Mouse (Mus musculus): ENCODE results near the gene Gipr. TPM values are rescaled to one million over a fixed set of nuclear protein-coding genes. Genes with fewer than 3 reads are reported as not detected.

Gene Gipr
- total RNA-seq, 2 experiments from 2014 or later = 1.8 to 1.9 TPM

- no peak for DNase-seq (ENCODE audit: extremely low spot score in 1 of 2, low spot score in 2 of 2)
- intact Hi-C loops (cut with DNase I) = no loop called here
- H3K27ac ChIP-seq = no peak overlapping the region
- no peak overlapping the region for H3K4me3 ChIP-seq
- no peak for TF ChIP-seq CTCF (IDR thresholded peaks at IDR 0.05)
Measured at GRCm38 (mm10) chr7:19146793-19147192, 19.1 kb downstream of the Gipr start.

- no peak overlapping the region for H3K4me3 ChIP-seq
- DNase-seq (ENCODE audit: extremely low spot score in 1 of 2, low spot score in 2 of 2) = peak in 1 of 2 experiments; percentile 65
- TF ChIP-seq CTCF (IDR thresholded peaks at IDR 0.05) = peak; percentile 57
- intact Hi-C loops (cut with DNase I) = no loop called here
- H3K27ac ChIP-seq = peak overlapping the region; percentile 61; the same call in 1 of the 2 replicates
Measured at GRCm38 (mm10) chr7:19137380-19137779, 28.5 kb downstream of the Gipr start.

- TF ChIP-seq CTCF (IDR thresholded peaks at IDR 0.05) = no peak
- intact Hi-C loops (cut with DNase I) = no loop called here
- Histone ChIP-seq H3K4me3 (no peak overlapping the region), H3K27ac (peak overlapping the region; percentile 61)
- peak in 1 of 2 experiments; percentile 49 for DNase-seq (ENCODE audit: extremely low spot score in 1 of 2, low spot score in 2 of 2)
Measured at GRCm38 (mm10) chr7:19136673-19137334, 29.1 kb downstream of the Gipr start.

- Histone ChIP-seq H3K27ac (peak overlapping the region; percentile 61), H3K4me3 (no peak overlapping the region)
- DNase-seq (ENCODE audit: extremely low spot score in 1 of 2, low spot score in 2 of 2) = no peak
- intact Hi-C loops (cut with DNase I) = no loop called here
- TF ChIP-seq CTCF (IDR thresholded peaks at IDR 0.05) = no peak
Measured at GRCm38 (mm10) chr7:19136168-19136567, 29.8 kb downstream of the Gipr start.

- TF ChIP-seq CTCF (IDR thresholded peaks at IDR 0.05) = peak; percentile 90
- intact Hi-C loops (cut with DNase I) = no loop called here
- Histone ChIP-seq H3K27ac (peak overlapping the region; percentile 95), H3K4me3 (peak overlapping the region; percentile 45)
- DNase-seq (ENCODE audit: extremely low spot score in 1 of 2, low spot score in 2 of 2) = peak; percentile 94 to 96
Measured at GRCm38 (mm10) chr7:19131324-19131848, 34.5 kb downstream of the Gipr start.

GRCm38 (mm10) chr7:19130657-19131056 lies 35.3 kb downstream of the Gipr start:
- Histone ChIP-seq H3K4me3 (peak overlapping the region; percentile 45), H3K27ac (peak overlapping the region; percentile 95)
- TF ChIP-seq CTCF (IDR thresholded peaks at IDR 0.05) = peak; percentile 35
- DNase-seq (ENCODE audit: extremely low spot score in 1 of 2, low spot score in 2 of 2) = no peak
- intact Hi-C loops (cut with DNase I) = no loop called here

GRCm38 (mm10) chr7:19129396-19129795 lies 36.5 kb downstream of the Gipr start:
- DNase-seq (ENCODE audit: extremely low spot score in 1 of 2, low spot score in 2 of 2) = no peak
- no peak for TF ChIP-seq CTCF (IDR thresholded peaks at IDR 0.05)
- intact Hi-C loops (cut with DNase I) = no loop called here
- Histone ChIP-seq H3K4me3 (no peak overlapping the region), H3K27ac (no peak overlapping the region)

GRCm38 (mm10) chr7:19127744-19128143 lies 38.2 kb downstream of the Gipr start:
- TF ChIP-seq CTCF (IDR thresholded peaks at IDR 0.05) = no peak
- Histone ChIP-seq H3K27ac (no peak overlapping the region), H3K4me3 (no peak overlapping the region)
- intact Hi-C loops (cut with DNase I) = no loop called here
- no peak for DNase-seq (ENCODE audit: extremely low spot score in 1 of 2, low spot score in 2 of 2)

GRCm38 (mm10) chr7:19124713-19125112 lies 41.2 kb downstream of the Gipr start:
- H3K4me3 ChIP-seq = no peak overlapping the region
- no peak overlapping the region for H3K27ac ChIP-seq
- no peak for DNase-seq (ENCODE audit: extremely low spot score in 1 of 2, low spot score in 2 of 2)
- intact Hi-C loops (cut with DNase I) = no loop called here
- no peak for TF ChIP-seq CTCF (IDR thresholded peaks at IDR 0.05)

GRCm38 (mm10) chr7:19121686-19122085 lies 44.2 kb downstream of the Gipr start:
- intact Hi-C loops (cut with DNase I) = no loop called here
- no peak for DNase-seq (ENCODE audit: extremely low spot score in 1 of 2, low spot score in 2 of 2)
- Histone ChIP-seq H3K27ac (no peak overlapping the region), H3K4me3 (no peak overlapping the region)
- TF ChIP-seq CTCF (IDR thresholded peaks at IDR 0.05) = no peak

- peak within 1 kb of the TSS; percentile 86 for H3K4me3 ChIP-seq
- intact Hi-C loops (cut with DNase I) = no loop called here
- DNase-seq (ENCODE audit: extremely low spot score in 1 of 2, low spot score in 2 of 2) = peak; percentile 88 to 90
- H3K27ac ChIP-seq = peak within 1 kb of the TSS; percentile 80
- no peak for TF ChIP-seq CTCF (IDR thresholded peaks at IDR 0.05)
Measured at GRCm38 (mm10) chr7:19119631-19120429, 46.1 kb downstream of the Gipr start, which contains the start of gene Fbxo46. TSS of gene Fbxo46 (plus strand) at chr7:19119859.

GRCm38 (mm10) chr7:19119083-19119482 lies 46.8 kb downstream of the Gipr start:
- Histone ChIP-seq H3K27ac (no peak overlapping the region), H3K4me3 (no peak overlapping the region)
- no peak for DNase-seq (ENCODE audit: extremely low spot score in 1 of 2, low spot score in 2 of 2)
- TF ChIP-seq CTCF (IDR thresholded peaks at IDR 0.05) = no peak
- intact Hi-C loops (cut with DNase I) = no loop called here

Measured in left cerebral cortex, adult 2 months (tissue).